Mouse (Mus musculus) bone marrow macrophage, adult 2 months (primary cell): ENCODE data around the gene Mapkapk5. TPM values are rescaled to one million over a fixed set of nuclear protein-coding genes. Genes with fewer than 3 reads are reported as not detected.
A peak's percentile ranks its signal among the peaks of the same experiment; 100 is the strongest.

Experiments
- H3K27ac ChIP-seq: 2 replicates; pipeline ENCODE4 v1.5.1; 2012; ENCODE audit warnings: low read depth, low read length; ENCODE audit not compliant: insufficient read depth
- H3K4me1 ChIP-seq: 2 replicates; pipeline ENCODE4 v1.6.1; 2012; ENCODE audit warnings: low read length; ENCODE audit not compliant: control insufficient read depth, insufficient read depth
- H3K4me3 ChIP-seq: 2 replicates; pipeline ENCODE4 v1.5.1; 2012; ENCODE audit warnings: mild to moderate bottlenecking, low read length, moderate library complexity; ENCODE audit not compliant: insufficient read depth
- CTCF ChIP-seq: IDR thresholded peaks from 2 replicates; pipeline ENCODE4 v1.5.1; 2012; ENCODE audit warnings: low read depth, mild to moderate bottlenecking, low read length, moderate library complexity
- POLR2A ChIP-seq: IDR thresholded peaks from 2 replicates; pipeline ENCODE4 v1.6.1; 2012; ENCODE audit warnings: mild to moderate bottlenecking, low read depth, low read length, borderline replicate concordance
- polyA plus RNA-seq: library from polyadenylated mRNA; stranded (reverse); fragments of >200 nt; gene quantifications from 2 replicates; pipeline ENCODE4 v1.2.4, GENCODE M21; 2012; ENCODE audit not compliant: missing spikeins, insufficient read depth, insufficient read length

Gene Mapkapk5
- polyA plus RNA-seq, 1 experiment, result 75.7 TPM

- H3K4me1 ChIP-seq, result peaks cover 47% of the 10 kb centered on the region
- TF ChIP-seq POLR2A, result no peak
- H3K27ac ChIP-seq, result peak overlapping the region; percentile 95
- H3K4me3 ChIP-seq, result peak overlapping the region; percentile 43; the same call in 1 of the 2 replicates
These were observed 40.0 kb upstream of the Mapkapk5 start for GRCm38 (mm10) chr5:121585699-121586098.

- Histone ChIP-seq H3K4me1 (peaks cover 47% of the 10 kb centered on the region), H3K27ac (peak overlapping the region; percentile 95; the same call in 1 of the 2 replicates), H3K4me3 (no peak overlapping the region)
- TF ChIP-seq CTCF, result no peak
- no peak for TF ChIP-seq POLR2A
These were observed 39.3 kb upstream of the Mapkapk5 start for GRCm38 (mm10) chr5:121585005-121585404.

DNA sequence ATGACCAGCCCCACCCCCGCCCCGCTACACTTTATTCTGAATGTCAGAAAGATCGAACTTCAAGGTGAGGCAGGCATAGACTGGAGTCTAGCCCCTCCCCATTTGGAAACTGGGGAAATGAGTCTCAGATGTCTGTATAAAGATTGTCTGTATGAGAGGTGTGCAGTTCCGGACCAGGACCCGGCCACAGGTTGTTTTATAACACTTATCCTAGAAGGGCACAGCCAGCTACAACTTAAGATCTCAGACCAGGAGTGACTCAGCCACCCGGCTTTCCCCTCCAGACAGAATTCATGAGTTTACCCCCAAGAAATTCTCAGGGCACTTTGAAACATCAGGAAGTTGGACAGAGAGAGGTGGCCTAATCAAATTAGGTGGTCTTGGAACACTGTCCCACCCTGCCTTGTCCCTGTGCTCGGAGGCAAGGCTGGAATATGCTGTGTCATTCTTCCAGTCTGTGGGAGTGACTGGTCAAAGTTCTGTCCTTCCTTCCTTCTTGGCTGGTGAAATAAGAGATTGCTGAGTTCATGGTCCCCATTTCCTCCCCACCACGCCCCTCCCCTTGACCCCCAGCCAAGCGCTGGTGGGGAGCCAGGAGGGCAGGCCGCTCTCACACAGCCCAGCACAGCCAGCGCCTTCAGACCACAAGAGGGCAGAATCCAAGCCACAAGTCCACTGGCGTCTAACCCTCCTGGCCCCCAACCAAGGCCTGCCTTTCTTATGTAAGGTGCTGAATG, 38.2 kb upstream of the Mapkapk5 start:
- Histone ChIP-seq H3K4me3 (peak overlapping the region; percentile 53), H3K4me1 (peaks cover 47% of the 10 kb centered on the region), H3K27ac (peak overlapping the region; percentile 83)
- no peak for TF ChIP-seq POLR2A
- no peak for TF ChIP-seq CTCF

- Histone ChIP-seq H3K4me1 (peaks cover 37% of the 10 kb centered on the region), H3K4me3 (no peak overlapping the region), H3K27ac (no peak overlapping the region)
- TF ChIP-seq POLR2A (no peak), CTCF (no peak)
These were observed 36.2 kb upstream of the Mapkapk5 start for GRCm38 (mm10) chr5:121581945-121582344.

DNA sequence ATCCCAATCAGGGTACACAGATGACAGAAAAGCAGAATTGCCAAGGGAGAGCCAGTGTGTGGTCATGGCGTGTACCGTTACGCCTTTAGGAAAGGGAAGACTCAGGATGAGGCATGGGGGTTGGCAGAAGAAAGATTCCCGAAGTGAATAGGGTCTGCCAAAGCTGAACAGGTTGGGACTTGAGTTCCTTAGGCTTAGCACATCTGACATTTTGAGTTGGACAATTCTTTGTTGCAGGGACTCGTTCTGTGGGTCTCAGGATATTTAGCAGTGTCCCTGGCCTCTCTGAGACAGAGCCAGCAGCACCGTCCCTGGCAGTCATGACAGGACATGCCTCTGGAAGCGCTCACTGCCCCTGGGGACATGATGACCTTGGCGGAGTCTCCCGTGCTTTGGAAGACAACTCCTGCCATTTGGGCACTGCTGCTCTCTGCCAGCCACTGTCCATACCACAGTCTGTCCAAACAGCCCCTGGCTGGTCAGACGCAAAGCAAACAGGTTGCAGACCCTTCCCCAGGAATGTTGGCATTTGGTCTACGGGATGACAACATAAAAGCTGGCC, 31.3 kb upstream of the Mapkapk5 start:
- Histone ChIP-seq H3K4me1 (peaks cover 3% of the 10 kb centered on the region), H3K27ac (no peak overlapping the region), H3K4me3 (no peak overlapping the region)
- TF ChIP-seq CTCF (no peak), POLR2A (no peak)

- H3K27ac ChIP-seq, result no peak overlapping the region
- no peak for TF ChIP-seq POLR2A
- no peak for TF ChIP-seq CTCF
- H3K4me3 ChIP-seq, result no peak overlapping the region
- H3K4me1 ChIP-seq, result no peaks in the 10 kb centered on the region
These were observed 30.2 kb upstream of the Mapkapk5 start for GRCm38 (mm10) chr5:121575867-121576266.

GRCm38 (mm10) chr5:121574145-121574544, 28.4 kb upstream of the Mapkapk5 start:
- H3K4me3 ChIP-seq, result no peak overlapping the region
- TF ChIP-seq POLR2A (no peak), CTCF (no peak)
- no peak overlapping the region for H3K27ac ChIP-seq
- H3K4me1 ChIP-seq, result no peaks in the 10 kb centered on the region

GRCm38 (mm10) chr5:121570787-121571186, 25.1 kb upstream of the Mapkapk5 start:
- H3K4me1 ChIP-seq, result no peaks in the 10 kb centered on the region
- no peak overlapping the region for H3K4me3 ChIP-seq
- no peak overlapping the region for H3K27ac ChIP-seq
- TF ChIP-seq CTCF (no peak), POLR2A (no peak)

GRCm38 (mm10) chr5:121569881-121570420, 24.2 kb upstream of the Mapkapk5 start:
- no peak for TF ChIP-seq POLR2A
- no peak overlapping the region for H3K4me3 ChIP-seq

GRCm38 (mm10) chr5:121566035-121566681, 20.5 kb upstream of the Mapkapk5 start:
- TF ChIP-seq CTCF (no peak), POLR2A (no peak)
- H3K4me3 ChIP-seq, result no peak overlapping the region
- H3K4me1 ChIP-seq, result 0 out of 2 replicates have a peak, but pooled peaks cover 3% of the 10 kb centered on the region
- H3K27ac ChIP-seq, result no peak overlapping the region

More at GRCm38 (mm10) chr5:121569881-121570420, 24.2 kb upstream of the Mapkapk5 start:
- H3K27ac ChIP-seq, result no peak overlapping the region
- H3K4me1 ChIP-seq, result no peaks in the 10 kb centered on the region
